8 mouse cellular contexts compared by ENCODE assay signal in genomic region chr19:59742946-59743345, GRCm38 (mm10).
DNase-seq lines count a peak whose midpoint lies in the region; ATAC-seq lines count a peak whose summit lies in the region.

No protein-coding gene starts in this region.

- ATAC-seq in cerebellum, adult (ENCODE audit: insufficient number of reproducible peaks, low FRiP score, low TSS enrichment), result no peak

- DNase-seq in cerebellum, adult 18-20 months, result peak; percentile 2 to 5
- DNase-seq in left cerebral cortex, adult 18-20 months (ENCODE audit: low spot score in 2 of 2), result peak; percentile 3 to 7
- DNase-seq in left cerebral cortex, adult 11 months (ENCODE audit: low spot score), result no peak
- DNase-seq in MN1 (ENCODE audit: low spot score), result peak; percentile 10
- DNase-seq in hindlimb bud, embryonic 11.5 days (ENCODE audit: extremely low spot score, low read depth, low spot score), result peak; percentile 18
- DNase-seq in retina, postnatal 7 days (ENCODE audit: low read depth, low spot score), result peak; percentile 4
- no peak for DNase-seq in urinary bladder, adult 2 months (ENCODE audit: low spot score)

Comparison
In these comparisons a context has a peak if more than half of its experiments do, and no peak if none do; other contexts are left out.
1. DNase-seq: peak in cerebellum, adult 18-20 months (2 of 2), left cerebral cortex, adult 18-20 months (2 of 2), MN1 (single experiment), hindlimb bud, embryonic 11.5 days (single experiment) and retina, postnatal 7 days (single experiment); none in left cerebral cortex, adult 11 months (single experiment) and urinary bladder, adult 2 months (single experiment).